Mouse (Mus musculus) liver, adult 2 months (tissue): Measurements from ENCODE around the gene Psmd12.

Source experiments
- CTCF ChIP-seq: fragments of 200-500 bp; IDR thresholded peaks from 2 replicates; pipeline ENCODE4 v1.5.1; 2011; ENCODE audit warnings: low read depth, low read length, control low read depth
- POLR2A ChIP-seq: fragments of 200-500 bp; IDR thresholded peaks from 2 replicates; pipeline ENCODE4 v1.6.1; 2011; ENCODE audit warnings: low read length, control low read depth; ENCODE audit not compliant: insufficient read depth; ENCODE audit errors: extremely low read depth

DNA sequence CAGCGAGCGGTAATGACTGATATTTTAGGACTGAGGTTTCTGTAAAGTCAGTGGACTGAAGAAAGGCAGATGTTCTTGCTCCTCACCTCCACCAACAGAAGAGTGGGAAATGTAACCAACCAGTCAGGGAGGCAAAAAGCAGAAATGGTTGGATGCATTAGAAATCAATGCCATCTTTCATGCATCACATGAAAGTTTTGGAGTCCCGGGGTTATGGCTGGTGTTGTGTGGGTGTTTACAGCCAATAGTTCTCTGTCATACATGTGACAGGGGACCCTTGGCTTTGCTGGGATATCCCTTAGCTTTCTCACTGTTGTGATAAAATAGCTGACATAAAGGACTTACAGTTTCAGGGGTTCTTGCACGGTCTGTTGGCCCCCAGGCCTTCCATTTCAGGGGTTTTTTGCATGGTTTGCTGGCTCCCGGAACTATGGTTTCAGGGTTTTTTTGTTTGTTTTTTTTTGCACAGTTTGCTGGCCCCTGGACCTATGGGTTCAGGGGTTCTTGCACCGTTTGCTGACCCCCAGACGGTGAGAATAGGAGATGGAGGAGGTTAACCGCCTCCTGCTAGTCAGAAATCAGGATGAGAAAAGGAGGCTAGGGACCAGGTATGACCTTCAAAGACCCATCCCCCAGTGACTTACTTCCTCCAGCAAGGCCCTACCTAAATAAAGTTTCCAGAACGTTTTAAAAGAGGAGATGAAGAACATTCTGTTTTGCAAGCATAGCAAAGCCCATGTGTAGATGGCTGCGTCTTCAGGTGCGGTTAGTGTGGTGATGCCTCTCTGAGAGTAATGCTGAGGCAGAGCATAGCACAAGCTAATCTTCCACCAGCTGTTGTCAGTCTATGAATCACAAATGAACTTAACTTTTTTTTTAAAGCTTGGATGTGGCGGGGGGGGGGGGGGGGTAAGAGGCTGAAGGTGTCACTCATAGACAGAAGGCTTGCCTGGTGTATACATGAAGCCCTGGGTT lies 35.9 kb upstream of the Psmd12 start:
- TF ChIP-seq POLR2A, result no peak
- no peak for TF ChIP-seq CTCF
